Mouse (Mus musculus) c-Kit-negative CD71-positive TER-119-positive erythroid progenitor cells, embryonic 14.5 days (primary cell): ENCODE data around the gene Klf8.
"Not testable (repeated sequence)": the region's sequence is repeated elsewhere in the genome, so short reads cannot be mapped to it uniquely, and the experiment has no call there.

ENCODE experiments used
- DNase-seq: peaks from one replicate; pipeline ENCODE4 v3.0.0-alpha.2; 2013; ENCODE audit warnings: low read depth, low spot score

The Klf8 gene

DNA sequence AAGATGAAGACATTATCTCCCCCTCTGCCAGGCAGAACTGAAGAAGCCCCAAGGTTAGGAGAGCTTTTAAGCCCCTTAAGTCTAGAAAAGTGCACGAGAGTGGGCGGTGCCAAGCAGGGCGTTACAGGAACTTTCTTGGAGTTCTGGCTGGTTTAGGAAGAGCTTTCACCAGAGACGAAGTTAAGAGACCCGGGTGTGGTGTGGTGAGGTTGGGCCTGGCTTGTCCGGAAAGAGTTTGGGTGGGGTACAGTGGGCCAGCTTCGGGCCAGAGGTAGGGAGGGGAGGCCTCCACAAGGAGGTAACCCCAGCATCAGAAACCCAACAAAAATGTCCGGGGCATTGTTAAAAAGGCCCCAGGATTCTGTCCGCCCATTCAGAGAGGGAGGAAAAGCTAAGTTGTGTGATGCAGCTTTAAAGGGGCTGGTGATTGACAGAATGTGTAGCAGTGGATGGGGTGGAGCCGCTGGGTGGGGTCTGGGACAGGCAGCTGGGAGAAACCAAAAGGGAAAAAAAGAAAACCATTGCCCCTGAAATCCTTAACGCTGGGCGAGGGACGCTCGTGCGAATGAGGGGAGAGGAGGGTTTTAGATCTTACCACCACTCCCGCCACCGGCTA is at the start of gene Klf8:
Klf8 (plus strand) TSS at position 163 of the 616 bp plus-strand sequence.
- no peak for DNase-seq

GRCm38 (mm10) chrX:153199185-153199584 is 38.1 kb upstream of the Klf8 start:
- DNase-seq = not testable (repeated sequence)

DNA sequence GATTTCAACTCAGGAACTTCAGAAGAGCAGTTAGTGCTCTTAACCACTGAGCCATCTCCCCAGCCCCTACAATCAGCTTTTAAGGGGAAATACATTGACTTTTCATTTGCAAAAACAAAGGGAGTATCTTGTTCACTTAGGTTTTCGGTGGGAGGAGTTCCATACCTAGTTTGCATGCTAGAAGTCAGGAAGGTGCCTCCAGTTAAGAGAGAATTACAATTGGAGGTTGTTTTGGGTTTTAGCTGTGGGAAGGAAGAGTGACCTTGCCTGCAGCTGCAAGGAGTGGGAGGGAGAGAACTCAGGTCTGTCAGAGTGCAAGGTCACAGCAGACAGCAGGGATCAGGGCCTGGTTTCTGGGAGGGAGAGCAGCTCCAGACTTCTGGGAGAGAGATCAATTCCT is 26.2 kb upstream of the Klf8 start:
- no peak for DNase-seq

- no peak for DNase-seq
Observed at GRCm38 (mm10) chrX:153231240-153231639, 6.0 kb upstream of the Klf8 start.

DNA sequence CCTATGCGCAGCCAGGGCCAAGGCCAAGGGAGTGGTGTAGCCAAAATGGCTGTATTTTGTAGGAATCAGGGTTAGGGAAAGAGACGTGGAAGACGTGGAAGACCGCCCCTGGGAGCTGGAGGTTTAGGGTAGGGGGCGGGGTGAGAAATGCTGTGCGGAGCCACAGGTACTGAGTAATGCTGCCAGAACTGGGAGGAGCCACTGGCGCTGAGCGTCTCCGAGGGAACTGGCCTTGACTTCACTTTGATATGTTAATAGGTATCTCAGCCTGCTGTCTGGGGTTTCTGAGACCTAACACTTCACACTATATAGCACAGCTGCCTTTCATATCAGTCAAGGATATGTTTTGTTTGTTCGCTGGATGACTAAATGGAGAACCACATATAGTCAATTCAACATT is 4.0 kb upstream of the Klf8 start:
- no peak for DNase-seq

- no peak for DNase-seq
Observed at GRCm38 (mm10) chrX:153237920-153238504, 746 bp downstream of the Klf8 start.

DNA sequence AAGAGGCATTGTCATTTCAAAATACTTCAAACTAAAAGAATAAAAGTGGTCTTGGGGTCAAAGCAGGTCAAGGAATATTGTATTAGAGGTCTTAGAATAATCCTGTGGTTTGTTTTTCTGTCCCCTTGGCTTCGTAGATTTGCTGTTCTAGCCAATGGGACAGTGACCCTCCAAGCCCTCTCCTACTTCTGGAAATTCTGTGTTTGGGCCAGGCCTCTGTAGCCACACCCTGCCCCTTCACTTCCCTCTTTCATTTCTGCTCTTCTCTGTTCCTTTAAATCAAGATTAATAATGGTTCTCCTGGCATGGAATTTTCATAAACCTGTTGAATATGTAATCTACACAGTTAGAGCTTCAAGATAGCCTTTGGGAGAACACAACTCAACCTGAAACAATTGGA is 17.0 kb downstream of the Klf8 start:
- DNase-seq = no peak

GRCm38 (mm10) chrX:153255504-153255903 is 18.2 kb downstream of the Klf8 start:
- DNase-seq = no peak

DNA sequence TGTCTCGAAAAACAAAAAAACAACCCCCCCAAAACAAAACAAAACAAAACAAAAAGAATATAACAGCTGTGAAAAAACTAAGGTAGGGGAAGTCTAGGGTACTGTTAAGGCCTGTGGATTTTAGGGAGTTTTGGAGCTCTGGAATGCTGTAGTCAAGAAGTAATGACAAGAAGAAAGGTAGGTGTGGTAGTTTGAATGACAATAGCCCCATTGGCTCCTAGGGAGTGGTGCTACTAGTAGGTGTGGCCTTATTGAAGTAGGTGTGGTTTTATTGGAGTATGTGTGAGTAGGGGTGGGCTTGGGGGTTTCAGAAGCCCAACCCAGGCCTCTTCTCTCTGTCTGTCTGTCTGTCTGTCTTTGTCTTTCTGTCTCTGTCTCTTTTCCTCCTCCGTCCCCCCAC is 44.9 kb downstream of the Klf8 start:
- DNase-seq = no peak

DNA sequence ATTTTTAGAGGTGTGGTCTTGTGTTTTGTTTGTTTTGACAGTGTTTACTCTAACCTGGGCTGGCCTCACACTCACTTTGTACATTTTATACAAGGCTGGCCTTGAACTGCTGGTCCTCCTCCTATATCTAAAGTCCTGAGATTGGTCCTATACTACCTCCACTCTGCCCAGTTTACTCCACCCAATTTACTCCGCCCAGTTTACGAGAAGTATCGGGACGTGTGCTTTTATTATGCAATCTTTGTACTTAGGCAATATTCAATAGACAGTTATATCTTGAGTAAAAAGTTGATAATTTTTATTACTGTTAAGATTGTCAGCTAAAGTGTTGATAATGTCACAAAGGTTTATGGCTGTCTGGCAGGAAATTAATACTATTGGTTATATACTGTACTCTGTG is 74.1 kb downstream of the Klf8 start:
- DNase-seq = no peak

DNA sequence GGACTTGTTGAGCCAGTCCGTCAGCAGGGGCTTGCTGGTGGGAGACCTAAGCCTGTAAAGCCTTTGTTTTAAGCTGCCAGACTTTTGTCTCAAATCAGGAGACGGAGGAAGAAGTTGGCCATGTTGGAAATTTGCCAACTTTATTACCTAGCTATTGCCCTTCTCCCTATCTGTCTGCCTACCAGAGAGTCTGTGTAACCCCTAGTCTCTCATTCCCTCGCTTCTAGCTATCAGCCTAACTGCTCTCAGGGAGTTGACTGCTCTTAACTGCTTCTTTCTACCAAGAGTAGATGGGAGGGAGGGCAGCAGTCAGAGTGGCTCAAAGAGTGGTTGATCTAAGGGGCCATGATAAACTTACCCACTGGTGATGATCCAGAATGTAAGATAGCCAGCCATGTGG is 85.8 kb downstream of the Klf8 start:
- no peak for DNase-seq

DNA sequence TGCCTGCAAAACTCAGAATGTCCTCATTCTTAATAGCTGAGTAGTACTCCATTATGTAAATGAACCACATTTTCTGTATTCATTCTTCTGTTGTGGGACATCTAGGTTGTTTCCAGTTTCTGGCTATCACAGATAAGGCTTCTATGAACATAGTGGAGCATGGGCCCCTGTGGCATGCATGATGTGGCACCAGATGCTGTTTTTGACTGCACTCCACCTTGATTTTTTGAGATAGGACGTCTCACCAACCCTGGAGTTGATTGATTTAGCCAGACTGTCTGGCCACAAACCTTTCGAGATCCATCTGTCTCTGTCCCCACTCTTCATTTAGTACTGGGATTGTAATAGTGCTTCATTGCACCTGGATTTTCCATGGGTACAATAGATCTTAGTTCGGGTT is 96.9 kb downstream of the Klf8 start:
- not testable (repeated sequence) for DNase-seq

DNA sequence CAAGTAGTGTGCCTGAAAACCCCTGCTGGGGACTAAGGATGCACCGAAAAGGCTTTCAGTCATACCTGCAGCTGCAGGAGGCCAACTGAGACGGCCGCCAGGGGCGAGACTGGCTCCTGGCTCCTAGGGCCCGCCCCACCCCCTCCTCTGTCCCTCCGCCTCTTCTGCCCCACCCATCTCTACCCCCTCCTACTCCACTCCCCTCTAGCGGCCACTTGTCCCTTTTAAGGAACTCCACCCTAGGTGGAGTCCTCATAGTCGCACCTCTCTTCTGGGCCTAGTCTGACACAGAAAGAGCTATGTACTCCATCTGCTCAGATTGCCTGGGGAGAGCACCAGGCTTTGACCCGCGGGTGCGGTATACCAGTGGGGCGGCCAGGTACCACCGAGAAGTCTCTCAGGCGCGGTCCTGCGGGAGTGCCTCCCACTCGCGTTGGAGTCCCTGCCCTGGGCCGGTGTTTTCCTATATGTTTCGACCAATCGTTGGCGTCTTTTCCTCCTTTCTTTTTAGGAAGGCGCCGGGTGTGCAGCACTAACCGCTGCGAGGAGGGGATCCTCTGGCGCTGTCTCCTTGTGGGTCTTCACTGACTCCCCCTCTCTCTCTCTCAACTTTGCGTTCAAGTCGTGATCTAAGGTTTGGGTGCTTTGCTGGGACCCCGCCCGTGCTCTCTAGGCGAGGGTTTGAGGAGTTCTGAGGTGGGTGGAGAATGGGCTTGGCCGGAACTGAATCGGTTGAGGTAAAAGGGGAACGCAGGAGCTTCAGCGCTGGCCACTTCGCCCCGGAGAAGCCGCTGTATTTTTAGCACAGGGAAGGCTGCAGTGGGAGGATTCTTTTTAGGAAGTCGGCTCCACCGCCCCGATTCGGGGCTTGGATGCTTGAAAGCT is 122.3 kb downstream of the Klf8 start:
- peak; percentile 16 for DNase-seq

DNA sequence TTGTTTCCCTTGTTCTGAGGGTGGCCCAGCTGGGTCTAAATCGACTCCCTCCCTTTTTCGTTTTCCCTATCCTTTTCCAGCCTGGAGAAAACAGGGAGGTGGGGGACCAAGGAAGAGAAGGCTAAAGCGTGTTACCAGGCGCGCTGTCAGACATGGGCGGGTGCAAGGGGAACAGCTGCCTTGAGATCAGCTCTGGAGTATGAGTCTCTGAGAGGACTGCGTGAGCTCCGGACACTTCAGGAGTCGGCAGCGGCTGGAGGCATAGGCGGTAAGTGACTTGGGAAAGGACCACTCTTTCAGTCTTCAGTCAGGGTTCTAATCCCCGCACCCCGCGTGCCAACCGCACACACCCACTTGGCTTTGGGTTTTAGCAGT is 122.9 kb downstream of the Klf8 start:
- no peak for DNase-seq

GRCm38 (mm10) chrX:153360666-153361269 is 123.5 kb downstream of the Klf8 start:
- no peak for DNase-seq

- DNase-seq = no peak
Observed at GRCm38 (mm10) chrX:153366754-153367153, 129.5 kb downstream of the Klf8 start.

GRCm38 (mm10) chrX:153369780-153370179 is 132.5 kb downstream of the Klf8 start:
- no peak for DNase-seq

- DNase-seq = no peak
Observed at GRCm38 (mm10) chrX:153375105-153375504, 137.8 kb downstream of the Klf8 start.

DNA sequence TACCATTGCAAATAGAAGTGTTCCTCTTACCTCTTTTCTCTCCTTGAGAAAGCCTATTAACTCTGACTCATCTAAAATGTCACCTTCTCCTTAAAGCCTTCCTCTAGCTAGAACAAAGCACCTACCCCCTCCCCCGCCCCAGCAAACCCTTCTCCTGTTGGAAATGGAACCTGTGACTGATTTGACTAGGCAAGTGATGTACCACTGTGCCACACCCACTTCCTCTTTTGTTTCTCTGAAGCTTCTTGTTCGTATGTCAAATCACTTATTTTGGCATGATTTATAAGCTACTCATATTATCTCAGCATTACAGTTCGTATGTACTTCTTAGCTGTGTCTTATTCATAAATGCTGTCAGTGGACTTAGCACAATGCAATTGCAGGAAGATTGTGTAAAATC is 144.5 kb downstream of the Klf8 start:
- no peak for DNase-seq

GRCm38 (mm10) chrX:153389291-153389690 is 152.0 kb downstream of the Klf8 start:
- no peak for DNase-seq

DNA sequence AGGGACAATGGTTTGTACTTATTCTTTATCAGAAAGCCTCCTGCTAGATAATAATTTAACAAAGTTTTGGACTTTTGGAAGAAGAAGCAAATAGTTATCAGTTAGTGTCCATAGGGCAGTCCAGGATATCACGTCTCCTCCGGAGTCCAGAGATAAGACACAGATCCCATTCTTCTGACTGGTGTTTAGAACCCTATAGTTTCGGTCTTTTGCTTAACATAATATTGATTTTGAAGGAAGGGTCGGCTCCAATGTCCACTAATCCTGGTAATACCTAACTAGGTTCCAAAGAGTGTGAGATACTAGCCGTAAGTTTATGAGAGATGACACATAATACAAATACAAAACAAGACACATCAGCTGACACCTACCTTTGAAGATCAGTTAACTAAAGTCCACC is 179.8 kb downstream of the Klf8 start:
- DNase-seq = no peak

DNA sequence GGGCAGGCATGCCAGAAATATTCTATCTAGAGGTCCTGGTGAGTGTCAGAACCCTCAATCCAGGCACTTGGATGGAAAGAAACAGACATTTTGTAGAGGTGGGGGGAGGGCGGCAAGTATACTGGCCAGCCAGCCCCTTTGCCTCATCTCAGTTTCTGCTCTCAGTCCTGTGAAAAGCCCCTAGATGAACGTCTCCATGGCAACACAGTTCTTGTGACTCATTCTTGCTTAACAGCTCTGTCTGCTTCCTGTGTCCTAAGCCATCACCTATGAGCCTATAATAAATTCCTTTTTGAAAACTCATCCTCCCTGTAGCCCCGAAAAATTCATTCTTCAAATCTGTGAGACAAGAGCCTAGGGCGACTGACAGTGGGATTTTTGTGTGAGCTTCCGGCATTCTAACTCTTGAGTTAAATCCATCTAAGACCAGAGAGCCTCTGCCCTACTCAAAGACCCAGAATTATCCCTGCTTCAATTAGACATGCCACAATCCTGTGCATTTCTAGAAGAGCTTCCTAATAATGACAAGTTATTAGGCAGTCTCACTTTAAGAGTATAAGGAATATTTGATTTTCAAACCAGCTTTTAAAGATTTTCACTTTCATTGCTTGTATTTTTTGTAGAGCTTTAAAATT is 196.5 kb downstream of the Klf8 start:
- no peak for DNase-seq
